Mouse (Mus musculus) forebrain, embryonic 15.5 days (tissue): Measurements from ENCODE around the gene Fer1l5. TPM values are rescaled to one million over a fixed set of nuclear protein-coding genes. Genes with fewer than 3 reads are reported as not detected.

ENCODE experiments used
- ATAC-seq: fragments of 200-750 bp; cut with Nextera tagmentation; replicated peaks from 2 replicates; pipeline ENCODE4 v1.8.0; 2017; ENCODE audit warnings: mild to moderate bottlenecking, moderate TSS enrichment, moderate library complexity
- H3K27ac ChIP-seq: fragments of 300-500 bp; sonication (generic); replicated peaks from 2 replicates; pipeline ENCODE4 v1.5.1; 2015; ENCODE audit warnings: mild to moderate bottlenecking, inconsistent platforms
- H3K27me3 ChIP-seq: fragments of 300-500 bp; sonication (generic); 2 replicates; pipeline ENCODE4 v1.6.1; 2015; ENCODE audit warnings: inconsistent platforms
- H3K36me3 ChIP-seq: fragments of 300-500 bp; sonication (generic); 2 replicates; pipeline ENCODE4 v1.6.1; 2015; ENCODE audit warnings: mild to moderate bottlenecking, inconsistent platforms
- H3K4me1 ChIP-seq: fragments of 300-500 bp; sonication (generic); 2 replicates; pipeline ENCODE4 v1.6.1; 2015; ENCODE audit warnings: inconsistent platforms
- H3K4me2 ChIP-seq: fragments of 300-500 bp; sonication (generic); replicated peaks from 2 replicates; pipeline ENCODE4 v1.6.1; 2015; ENCODE audit warnings: mild to moderate bottlenecking, inconsistent platforms
- H3K4me3 ChIP-seq: fragments of 300-500 bp; sonication (generic); 2 replicates; pipeline ENCODE4 v1.5.1; 2015; ENCODE audit warnings: mild to moderate bottlenecking, inconsistent platforms
- H3K9ac ChIP-seq: fragments of 300-500 bp; sonication (generic); replicated peaks from 2 replicates; pipeline ENCODE4 v1.6.1; 2015; ENCODE audit warnings: mild to moderate bottlenecking, inconsistent platforms
- H3K9me3 ChIP-seq: fragments of 300-500 bp; sonication (generic); 2 replicates; pipeline ENCODE4 v1.6.1; 2016; ENCODE audit warnings: inconsistent platforms
- WGBS: fragments of 180-500 bp; shearing (Covaris S2); methylation state at CpG from one replicate; pipeline ENCODE4 v1.1.7; 2015; ENCODE audit warnings: mixed read lengths; 5-methylcytosine and 5-hydroxymethylcytosine counted together
- polyA plus RNA-seq: library from polyadenylated mRNA; unstranded; fragments of >200 nt; fragmentation: Nextera tagmentation; extraction: Ambion mirVana; gene quantifications from 2 replicates; pipeline ENCODE4 v1.2.1, GENCODE M21; 2015

Fer1l5 gene
- polyA plus RNA-seq, 1 experiment from 2014 or later = 2.0 TPM

DNA sequence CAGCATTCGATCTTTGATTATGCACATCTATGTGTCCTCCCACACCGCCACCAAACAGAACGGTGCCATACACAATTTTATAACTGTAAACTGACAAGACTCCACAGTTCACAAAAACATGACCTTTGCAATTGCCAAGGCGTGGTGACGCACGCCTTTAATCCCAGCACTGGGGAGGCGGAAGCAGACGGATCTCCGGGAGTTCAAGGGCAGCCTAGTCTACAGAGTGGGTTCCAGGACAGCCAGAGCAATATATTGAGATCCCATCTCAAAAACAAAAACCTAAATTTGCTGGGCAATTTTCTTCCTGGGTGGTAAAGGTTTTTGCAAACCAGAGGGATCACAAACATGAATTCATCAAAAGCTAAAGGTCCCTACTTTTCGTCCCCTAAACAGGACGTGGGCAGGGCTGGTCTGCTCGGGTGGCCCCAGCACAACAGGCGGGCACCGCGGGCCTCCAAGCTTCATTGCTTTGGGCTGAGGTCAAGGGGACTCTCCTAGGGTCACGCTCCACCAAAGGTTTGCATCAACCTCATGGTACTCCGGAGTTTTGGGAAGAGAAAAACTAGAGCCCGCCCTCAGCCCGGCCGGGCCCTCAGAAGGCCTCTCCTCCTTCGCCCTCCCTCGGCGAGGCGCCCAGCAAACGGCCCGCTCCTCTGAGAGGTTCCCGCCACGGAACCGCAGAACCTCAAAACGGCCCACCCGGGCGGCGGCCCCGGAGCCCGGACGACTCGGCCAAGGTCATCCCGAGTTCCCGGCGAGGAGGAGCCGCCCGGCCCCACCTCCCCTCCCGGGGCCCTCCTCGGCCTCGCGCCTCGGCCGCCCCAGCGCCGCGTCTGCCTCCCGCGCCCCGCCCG, 3.8 kb upstream of the Fer1l5 start:
- peak overlapping the region; percentile 81 for H3K4me3 ChIP-seq
- H3K27me3 ChIP-seq = no peaks in the 10 kb centered on the region
- H3K9me3 ChIP-seq = no peaks in the 10 kb centered on the region
- WGBS = 5% methylated on average over 52 of the region's 55 CpGs
- H3K36me3 ChIP-seq = peaks cover 15% of the 10 kb centered on the region
- H3K27ac ChIP-seq = peak overlapping the region; percentile 62
- H3K9ac ChIP-seq = peak overlapping the region; percentile 83
- peak overlapping the region; percentile 74 for H3K4me2 ChIP-seq
- ATAC-seq = peak; percentile 86
- H3K4me1 ChIP-seq = peaks cover 18% of the 10 kb centered on the region

DNA sequence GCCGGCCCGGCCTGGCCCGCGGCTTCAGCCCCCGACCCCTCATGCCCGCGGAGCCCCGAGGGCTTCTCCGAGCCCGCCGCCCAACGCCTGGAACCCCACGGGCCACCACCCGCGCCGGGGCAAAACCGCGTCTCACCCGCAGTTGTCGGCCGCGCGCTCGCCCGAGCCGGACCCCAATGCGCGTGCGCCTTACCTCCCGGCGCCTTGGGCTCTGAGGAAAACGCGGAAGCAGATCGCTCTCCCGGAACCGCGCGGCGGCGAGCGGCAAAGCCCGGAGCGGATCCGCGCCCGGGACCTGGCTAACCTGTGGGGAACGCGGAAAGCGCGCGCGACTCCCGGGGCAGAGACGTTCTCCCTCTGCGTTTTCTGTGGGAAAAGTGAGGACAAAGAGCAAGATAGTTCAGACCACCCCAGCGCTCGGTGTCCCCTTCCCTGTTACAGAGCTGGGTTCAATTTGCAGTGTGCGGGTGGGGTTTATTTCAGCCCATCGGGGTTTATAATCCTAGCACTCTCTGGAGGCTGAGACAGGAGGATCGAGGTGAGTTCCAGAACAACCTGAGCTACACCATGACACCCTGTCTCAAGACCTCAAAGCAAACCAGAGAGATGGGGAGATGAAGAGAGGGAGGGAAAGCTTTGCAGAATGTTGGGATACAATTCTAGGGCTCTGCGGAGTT, 3.0 kb upstream of the Fer1l5 start, which contains the start of gene Kansl3:
Kansl3 (minus strand) TSS at position 213 of the 677 bp plus-strand sequence.
- peaks cover 9% of the 10 kb centered on the region for H3K36me3 ChIP-seq
- H3K27me3 ChIP-seq = no peaks in the 10 kb centered on the region
- H3K4me1 ChIP-seq = peaks cover 18% of the 10 kb centered on the region
- H3K27ac ChIP-seq = peak within 1 kb of the TSS; percentile 62
- H3K9me3 ChIP-seq = no peaks in the 10 kb centered on the region
- ATAC-seq = peak; percentile 91
- peak within 1 kb of the TSS; percentile 81 for H3K4me3 ChIP-seq
- H3K9ac ChIP-seq = peak within 1 kb of the TSS; percentile 83
- H3K4me2 ChIP-seq = peak within 1 kb of the TSS; percentile 74
- 4% methylated on average over 61 of the region's 61 CpGs for WGBS

DNA sequence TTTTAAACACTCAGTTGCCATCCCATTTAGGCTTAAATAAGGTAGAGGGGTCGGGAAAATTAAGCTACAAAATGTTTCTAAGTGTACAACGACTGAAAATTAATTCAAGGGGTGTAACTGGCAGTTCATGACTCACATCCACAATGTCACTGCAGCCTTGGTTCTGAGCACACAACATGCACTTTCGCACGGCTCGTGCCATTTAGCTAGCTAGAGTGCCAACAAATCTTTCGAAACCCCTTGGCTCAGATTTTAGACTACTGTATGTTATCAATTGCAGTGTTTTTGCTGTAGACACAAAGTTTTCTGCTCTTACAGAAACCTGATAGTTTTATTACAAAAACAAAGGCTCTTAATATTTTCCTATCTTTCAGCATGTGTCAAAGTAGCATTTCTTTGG, 1.2 kb upstream of the Fer1l5 start:
- no peak overlapping the region for H3K9ac ChIP-seq
- H3K9me3 ChIP-seq = no peaks in the 10 kb centered on the region
- H3K4me1 ChIP-seq = peaks cover 18% of the 10 kb centered on the region
- H3K4me3 ChIP-seq = no peak overlapping the region
- no peak overlapping the region for H3K27ac ChIP-seq
- 81% methylated on average over 6 of the region's 6 CpGs for WGBS
- H3K4me2 ChIP-seq = no peak overlapping the region
- no peak for ATAC-seq
- no peaks in the 10 kb centered on the region for H3K27me3 ChIP-seq
- H3K36me3 ChIP-seq = 0 out of 2 replicates have a peak, but pooled peaks cover under 1% of the 10 kb centered on the region

DNA sequence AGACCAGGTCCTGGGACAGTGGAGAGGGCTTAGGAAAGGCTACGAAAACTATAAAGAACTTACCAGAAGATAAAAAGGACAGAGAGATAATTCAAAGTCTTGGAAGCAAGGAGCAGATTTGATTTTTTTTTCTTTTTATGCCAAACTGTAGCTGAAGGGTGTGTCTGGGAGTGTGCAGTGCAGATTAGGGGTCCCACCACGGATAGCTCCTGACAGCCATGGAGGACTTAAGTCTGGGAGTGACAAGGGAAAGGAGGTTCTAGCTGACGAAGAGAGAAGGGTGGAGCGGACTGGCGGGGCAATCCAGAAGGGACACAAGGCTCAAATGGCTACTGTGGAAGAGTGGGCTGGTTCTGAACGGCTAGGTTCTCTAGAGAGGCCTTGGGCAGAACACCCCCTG, 6.8 kb downstream of the Fer1l5 start:
- Histone ChIP-seq H3K27ac (no peak overlapping the region), H3K9me3 (no peaks in the 10 kb centered on the region), H3K4me3 (no peak overlapping the region), H3K4me1 (no peaks in the 10 kb centered on the region), H3K36me3 (no peaks in the 10 kb centered on the region), H3K4me2 (no peak overlapping the region), H3K27me3 (no peaks in the 10 kb centered on the region), H3K9ac (no peak overlapping the region)
- 81% methylated on average over 6 of the region's 6 CpGs for WGBS
- no peak for ATAC-seq

DNA sequence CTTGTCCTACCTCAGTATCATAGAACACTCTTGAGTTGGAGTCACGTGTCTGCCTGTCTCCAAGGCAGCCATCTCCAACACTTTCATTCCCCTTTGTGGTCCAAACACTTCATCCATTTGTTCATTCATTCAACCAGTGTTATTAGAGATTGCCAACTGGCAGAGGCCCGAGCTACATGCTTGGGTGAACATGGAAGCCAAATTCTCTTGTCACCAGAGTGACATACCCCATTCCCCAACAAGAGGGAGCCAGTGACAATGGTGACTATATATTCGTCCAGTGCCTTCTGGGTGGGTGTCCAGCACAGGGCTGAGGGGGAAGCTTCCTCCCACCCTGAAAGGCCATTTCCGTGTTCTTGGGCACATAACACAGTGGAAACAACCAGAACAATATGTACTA, 7.5 kb downstream of the Fer1l5 start:
- Histone ChIP-seq H3K36me3 (no peaks in the 10 kb centered on the region), H3K27me3 (no peaks in the 10 kb centered on the region), H3K4me3 (no peak overlapping the region), H3K9me3 (no peaks in the 10 kb centered on the region), H3K4me1 (no peaks in the 10 kb centered on the region), H3K27ac (no peak overlapping the region), H3K4me2 (no peak overlapping the region), H3K9ac (no peak overlapping the region)
- 62% methylated on average over 4 of the region's 4 CpGs for WGBS
- ATAC-seq = no peak

DNA sequence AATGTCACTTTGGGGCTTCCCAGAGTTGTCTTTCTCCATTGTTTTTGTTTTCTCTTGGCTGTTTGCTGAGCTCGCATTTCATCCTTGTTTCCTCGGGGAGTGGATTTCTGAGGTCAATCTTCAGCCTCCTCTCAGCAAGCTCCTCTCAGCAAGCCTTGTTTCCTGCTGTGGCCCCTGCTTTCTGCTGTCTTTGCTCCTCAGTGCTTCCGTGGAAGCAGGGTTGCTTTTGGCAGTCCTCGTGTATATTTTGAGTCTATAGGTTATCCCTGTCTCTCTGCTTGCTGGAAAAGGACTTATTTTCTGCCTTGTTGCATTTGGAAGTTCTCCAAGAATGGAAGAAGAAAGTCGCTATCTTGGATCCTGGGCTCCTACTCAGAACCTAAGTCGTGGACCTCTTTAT, 24.9 kb downstream of the Fer1l5 start:
- Histone ChIP-seq H3K27me3 (no peaks in the 10 kb centered on the region), H3K4me2 (no peak overlapping the region), H3K4me1 (peaks cover 12% of the 10 kb centered on the region), H3K27ac (no peak overlapping the region), H3K36me3 (no peaks in the 10 kb centered on the region), H3K9me3 (no peaks in the 10 kb centered on the region), H3K4me3 (no peak overlapping the region), H3K9ac (no peak overlapping the region)
- WGBS = 30% methylated on average over 6 of the region's 6 CpGs
- ATAC-seq = no peak

DNA sequence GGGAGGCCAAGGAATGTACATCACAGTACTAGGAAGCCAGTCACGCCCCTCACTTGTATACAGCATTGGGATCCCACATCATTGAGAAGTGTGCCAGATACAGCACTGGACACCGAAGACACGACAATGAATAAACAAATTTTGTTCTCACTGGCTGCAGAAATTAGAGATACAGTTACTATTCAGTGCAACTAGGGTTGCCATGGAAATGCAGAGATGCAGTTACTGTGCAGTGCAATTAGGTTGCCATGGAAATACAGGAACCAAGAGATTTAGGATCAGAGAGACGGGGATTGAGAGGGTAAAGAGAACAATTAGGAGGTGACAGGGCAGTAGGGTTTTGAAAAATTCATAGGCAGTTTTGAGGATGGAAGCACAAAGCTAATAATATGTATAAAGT, 29.4 kb downstream of the Fer1l5 start:
- H3K9ac ChIP-seq = no peak overlapping the region
- ATAC-seq = peak; percentile 85
- H3K27ac ChIP-seq = peak overlapping the region; percentile 80
- no peaks in the 10 kb centered on the region for H3K36me3 ChIP-seq
- H3K4me2 ChIP-seq = no peak overlapping the region
- H3K4me3 ChIP-seq = no peak overlapping the region
- 20% methylated on average over 4 of the region's 4 CpGs for WGBS
- H3K27me3 ChIP-seq = no peaks in the 10 kb centered on the region
- peaks cover 15% of the 10 kb centered on the region for H3K4me1 ChIP-seq
- no peaks in the 10 kb centered on the region for H3K9me3 ChIP-seq

DNA sequence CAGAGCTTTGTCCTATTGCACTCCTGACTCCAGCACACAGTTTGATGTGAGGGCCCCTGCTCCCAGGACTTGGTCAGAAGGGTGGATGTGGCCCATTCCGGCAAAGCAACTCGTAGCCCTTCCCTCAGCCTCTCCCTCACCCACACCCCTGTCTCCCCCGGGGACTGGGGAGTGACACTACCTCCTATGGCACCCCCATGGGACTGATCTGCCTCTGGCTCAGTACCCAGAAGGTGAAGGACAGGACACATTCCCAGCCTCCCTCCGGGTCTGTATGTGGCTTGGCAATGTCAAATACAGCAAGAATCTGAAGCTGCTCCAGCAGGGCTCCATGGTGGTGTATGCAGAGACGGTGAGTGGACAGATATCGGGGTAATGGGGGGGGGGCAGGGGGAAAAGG, 32.4 kb downstream of the Fer1l5 start:
- WGBS = 85% methylated on average over 6 of the region's 6 CpGs
- no peak overlapping the region for H3K27ac ChIP-seq
- no peaks in the 10 kb centered on the region for H3K27me3 ChIP-seq
- H3K4me1 ChIP-seq = peaks cover 15% of the 10 kb centered on the region
- H3K9ac ChIP-seq = no peak overlapping the region
- no peak for ATAC-seq
- H3K4me2 ChIP-seq = no peak overlapping the region
- no peaks in the 10 kb centered on the region for H3K9me3 ChIP-seq
- no peak overlapping the region for H3K4me3 ChIP-seq
- no peaks in the 10 kb centered on the region for H3K36me3 ChIP-seq

DNA sequence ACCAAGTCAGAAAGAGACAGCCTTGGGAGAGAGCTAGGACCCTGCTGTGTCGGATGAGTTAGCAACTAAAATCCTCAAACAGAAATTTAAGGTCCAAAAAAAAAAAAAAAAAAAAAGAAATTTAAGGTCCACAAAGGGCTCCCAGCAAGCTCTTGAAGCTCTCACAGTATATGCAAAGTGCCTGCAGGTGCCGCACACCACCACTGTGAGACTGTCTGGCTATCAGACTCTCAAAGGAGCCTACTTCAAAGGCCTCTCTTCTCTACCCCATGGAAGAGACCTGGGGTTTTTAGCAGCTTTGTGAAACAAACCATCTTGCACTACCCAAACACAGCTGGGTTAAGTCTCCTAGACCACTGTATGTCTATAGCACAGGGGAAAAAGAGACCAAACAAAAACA, 57.4 kb downstream of the Fer1l5 start:
- ATAC-seq = no peak
- Histone ChIP-seq H3K4me3 (no peak overlapping the region), H3K9me3 (no peaks in the 10 kb centered on the region), H3K9ac (no peak overlapping the region), H3K4me1 (no peaks in the 10 kb centered on the region), H3K27ac (no peak overlapping the region), H3K4me2 (no peak overlapping the region), H3K27me3 (no peaks in the 10 kb centered on the region), H3K36me3 (peaks cover 82% of the 10 kb centered on the region)
- WGBS = 88% methylated on average over 2 of the region's 2 CpGs

DNA sequence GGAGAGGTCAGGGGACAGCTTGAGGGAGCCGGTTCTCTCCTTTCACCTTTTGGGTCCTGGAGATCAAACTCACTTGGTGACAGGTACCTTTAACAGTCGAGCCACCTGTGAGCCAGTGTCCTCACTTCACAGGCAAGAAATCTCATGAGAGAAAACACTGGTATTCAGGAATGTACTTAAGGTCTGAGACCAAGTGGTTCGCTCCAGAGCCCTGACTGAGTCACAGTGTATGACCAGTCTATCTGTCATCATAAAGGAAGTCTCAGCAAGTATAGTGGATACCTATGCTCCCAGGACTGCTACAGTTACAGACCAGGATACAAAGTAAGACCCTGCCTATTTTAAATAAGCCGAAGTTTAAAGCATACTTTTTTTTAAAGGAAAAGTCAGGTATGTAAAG, 60.9 kb downstream of the Fer1l5 start:
- ATAC-seq = no peak
- no peaks in the 10 kb centered on the region for H3K4me1 ChIP-seq
- peaks cover 81% of the 10 kb centered on the region for H3K36me3 ChIP-seq
- WGBS = 87% methylated on average over 4 of the region's 4 CpGs
- H3K9ac ChIP-seq = no peak overlapping the region
- H3K4me3 ChIP-seq = no peak overlapping the region
- H3K27ac ChIP-seq = no peak overlapping the region
- no peaks in the 10 kb centered on the region for H3K27me3 ChIP-seq
- H3K4me2 ChIP-seq = no peak overlapping the region
- H3K9me3 ChIP-seq = no peaks in the 10 kb centered on the region

DNA sequence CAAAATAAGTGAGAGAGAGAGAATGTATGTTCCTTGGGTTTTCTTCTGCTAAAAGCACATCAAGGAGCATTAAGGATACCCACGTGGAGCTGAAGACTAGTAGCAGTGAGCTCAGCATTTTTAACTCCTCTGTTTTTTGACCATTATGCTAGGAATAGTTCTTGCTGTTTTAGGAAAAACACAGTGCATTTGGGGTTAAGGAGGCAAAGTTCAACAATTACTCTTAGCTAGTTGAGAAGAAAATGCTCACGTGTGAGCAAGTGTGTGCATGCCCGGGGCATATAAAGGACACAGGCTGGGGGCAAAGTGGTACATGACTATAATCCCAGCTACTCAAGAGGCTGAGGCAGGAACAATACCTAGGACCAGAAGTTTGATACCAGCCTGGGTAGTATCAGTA, 61.5 kb downstream of the Fer1l5 start:
- Histone ChIP-seq H3K9me3 (no peaks in the 10 kb centered on the region), H3K27me3 (no peaks in the 10 kb centered on the region), H3K4me1 (no peaks in the 10 kb centered on the region), H3K4me3 (no peak overlapping the region), H3K4me2 (no peak overlapping the region), H3K9ac (no peak overlapping the region), H3K36me3 (peaks cover 81% of the 10 kb centered on the region), H3K27ac (no peak overlapping the region)
- WGBS = 93% methylated on average over 3 of the region's 3 CpGs
- ATAC-seq = no peak

DNA sequence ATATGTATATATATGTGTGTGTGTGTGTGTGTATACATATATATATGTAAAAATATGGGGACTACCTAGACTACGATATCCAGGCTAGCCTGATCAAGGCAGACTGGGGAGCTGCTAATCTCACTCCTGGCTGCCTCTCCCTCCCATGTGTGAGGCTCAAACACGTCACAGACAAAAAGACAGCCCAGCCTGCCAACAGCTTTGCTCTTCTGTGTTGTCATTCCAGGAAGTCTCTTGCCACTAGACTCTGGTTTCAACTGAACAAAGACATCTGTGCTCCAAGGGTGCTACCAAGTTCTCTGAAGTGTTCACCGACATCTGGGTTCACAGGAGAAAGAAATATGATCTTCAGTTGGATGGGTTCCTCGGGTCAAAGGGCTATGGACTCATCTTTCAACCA, 63.0 kb downstream of the Fer1l5 start:
- Histone ChIP-seq H3K9me3 (no peaks in the 10 kb centered on the region), H3K4me2 (no peak overlapping the region), H3K27me3 (no peaks in the 10 kb centered on the region), H3K9ac (no peak overlapping the region), H3K4me1 (no peaks in the 10 kb centered on the region), H3K27ac (no peak overlapping the region), H3K4me3 (no peak overlapping the region), H3K36me3 (peaks cover 81% of the 10 kb centered on the region)
- WGBS = 79% methylated on average over 4 of the region's 4 CpGs
- no peak for ATAC-seq
